Mouse (Mus musculus): Measurements from ENCODE around the gene Ier3. TPM values are rescaled to one million over a fixed set of nuclear protein-coding genes. Genes with fewer than 3 reads are reported as not detected.
A peak's percentile ranks its signal among the peaks of the same experiment; 100 is the strongest.

The Ier3 gene
- polyA plus RNA-seq, 1 experiment: 5.1 TPM

DNA sequence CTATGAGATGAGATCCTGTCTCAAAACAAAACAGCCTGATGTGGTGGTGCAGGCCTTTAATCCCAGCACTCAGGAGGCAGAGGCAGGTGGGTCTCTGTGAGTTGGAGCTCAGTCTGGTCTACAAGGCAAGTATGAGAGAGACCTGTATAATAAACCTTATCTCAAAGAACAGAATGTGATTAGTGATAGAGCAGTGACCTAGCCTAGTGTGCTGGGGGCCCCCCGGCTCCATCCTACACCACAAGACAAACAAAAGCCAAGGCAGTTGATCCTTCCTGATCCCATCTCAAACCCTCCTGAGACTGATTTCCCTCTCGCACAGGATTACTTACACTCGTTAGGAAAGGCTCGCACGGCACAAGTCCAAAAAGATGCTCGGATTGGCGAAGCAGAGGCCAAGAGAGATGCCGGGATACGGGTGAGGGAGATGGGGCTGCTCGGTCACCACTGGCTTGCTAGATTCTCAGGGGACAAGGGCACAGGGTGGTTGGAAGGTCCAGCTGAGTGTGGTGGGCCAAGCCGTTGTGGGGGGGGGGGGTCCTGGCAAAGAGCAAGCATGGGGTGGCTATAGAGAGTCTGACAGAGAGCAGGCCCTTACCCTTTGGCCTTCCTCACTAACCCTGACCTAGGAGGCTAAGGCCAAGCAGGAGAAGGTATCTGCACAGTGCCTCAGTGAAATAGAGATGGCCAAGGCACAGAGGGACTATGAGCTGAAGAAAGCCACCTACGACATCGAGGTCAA, 3.8 kb downstream of the Ier3 start:
- TF ChIP-seq POLR2A (IDR thresholded peaks at IDR 0.05; ENCODE audit: borderline replicate concordance, extremely low read depth, insufficient read depth, insufficient read length, poor library complexity, severe bottlenecking) (no peak), CTCF (IDR thresholded peaks at IDR 0.05; ENCODE audit: borderline replicate concordance, extremely low read depth, insufficient read depth, insufficient read length) (no peak)
- DNase-seq (ENCODE audit: low read depth): no peak

DNA sequence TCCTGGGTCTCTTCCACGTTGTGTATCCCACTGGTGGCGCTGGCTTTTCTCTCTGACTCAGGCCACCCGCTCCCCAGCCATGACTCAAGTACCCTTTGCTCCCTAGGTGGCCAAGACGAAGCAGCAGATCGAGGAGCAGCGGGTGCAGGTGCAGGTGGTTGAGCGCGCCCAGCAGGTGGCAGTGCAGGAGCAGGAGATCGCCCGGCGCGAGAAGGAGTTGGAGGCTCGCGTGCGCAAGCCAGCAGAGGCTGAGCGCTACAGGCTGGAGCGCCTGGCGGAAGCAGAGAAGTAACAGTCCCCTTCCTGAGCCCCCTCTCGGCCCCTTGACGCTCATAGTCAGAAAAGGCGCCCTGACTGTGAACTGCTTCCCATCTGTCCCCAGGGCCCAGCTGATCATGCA, 8.3 kb downstream of the Ier3 start:
- TF ChIP-seq CTCF (IDR thresholded peaks at IDR 0.05; ENCODE audit: borderline replicate concordance, extremely low read depth, insufficient read depth, insufficient read length) (peak; percentile 89), POLR2A (IDR thresholded peaks at IDR 0.05; ENCODE audit: borderline replicate concordance, extremely low read depth, insufficient read depth, insufficient read length, poor library complexity, severe bottlenecking) (no peak)
- DNase-seq (ENCODE audit: low read depth): peak; percentile 89

DNA sequence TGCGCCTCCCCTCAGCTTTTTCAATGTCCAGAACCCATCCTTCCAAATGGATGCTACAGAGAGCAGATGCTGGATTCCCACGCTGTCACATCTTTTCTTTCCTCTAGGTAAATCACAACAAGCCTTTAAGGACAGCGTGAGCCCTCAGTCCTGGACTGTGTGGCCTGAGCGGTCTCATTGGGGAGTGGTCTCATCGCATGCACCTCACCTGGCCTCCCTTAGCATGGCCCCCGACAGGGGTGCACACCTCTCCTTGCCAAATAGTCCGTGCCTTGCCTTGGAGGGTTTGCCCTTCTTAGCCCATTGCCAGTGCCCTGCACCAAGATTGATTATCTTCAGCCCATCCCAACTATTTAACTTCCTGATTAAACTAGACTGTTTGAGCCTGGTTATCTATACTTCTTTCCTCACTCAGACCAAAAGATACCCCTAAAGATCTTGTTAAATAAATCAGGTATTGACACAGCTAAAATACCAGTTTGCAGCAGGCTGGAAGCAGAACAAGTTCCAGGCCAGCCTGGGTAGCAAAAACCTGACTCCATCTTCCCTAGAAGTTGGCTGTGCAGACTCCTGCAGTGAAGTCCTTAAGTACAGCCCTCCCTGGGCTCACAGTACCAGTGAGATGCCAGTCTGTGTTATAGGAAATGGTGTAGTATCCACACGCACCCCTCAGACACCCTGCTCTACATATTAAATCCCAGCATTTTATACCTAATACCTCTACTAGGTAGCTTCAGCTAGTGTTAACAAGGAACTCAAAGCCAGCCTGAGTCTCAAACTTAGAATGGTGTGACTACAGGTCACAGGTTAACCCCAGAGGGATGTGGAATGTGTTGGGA, 11.1 kb downstream of the Ier3 start:
- no peak for DNase-seq (ENCODE audit: low read depth)
- no peak for TF ChIP-seq POLR2A (IDR thresholded peaks at IDR 0.05; ENCODE audit: borderline replicate concordance, extremely low read depth, insufficient read depth, insufficient read length, poor library complexity, severe bottlenecking)
- no peak for TF ChIP-seq CTCF (IDR thresholded peaks at IDR 0.05; ENCODE audit: borderline replicate concordance, extremely low read depth, insufficient read depth, insufficient read length)

DNA sequence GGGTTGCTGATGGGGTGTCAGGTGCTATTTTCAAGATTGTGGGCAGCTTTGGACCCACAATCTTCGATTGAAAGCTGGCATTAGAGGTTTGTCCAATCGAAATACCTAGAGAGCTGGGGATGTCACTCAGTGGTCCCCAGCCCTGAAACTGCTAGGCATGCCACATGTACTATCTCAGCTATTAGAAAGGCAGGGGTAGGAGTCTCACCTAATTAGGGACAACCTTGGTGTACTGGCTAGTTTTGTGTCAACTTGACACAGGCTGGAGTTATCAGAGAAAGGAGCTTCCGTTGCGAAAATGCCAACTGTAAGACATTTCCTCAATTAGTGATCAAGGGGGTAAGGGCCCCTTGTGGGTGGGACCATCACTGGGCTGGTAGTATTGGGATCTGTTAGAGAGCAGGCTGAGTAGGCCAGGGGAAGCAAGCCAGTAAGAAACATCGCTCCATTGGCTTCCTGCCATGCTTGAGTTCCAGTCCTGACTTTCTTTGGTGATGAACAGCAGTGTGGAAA, 11.8 kb downstream of the Ier3 start:
- DNase-seq (ENCODE audit: low read depth): no peak
- no peak for TF ChIP-seq POLR2A (IDR thresholded peaks at IDR 0.05; ENCODE audit: borderline replicate concordance, extremely low read depth, insufficient read depth, insufficient read length, poor library complexity, severe bottlenecking)

DNA sequence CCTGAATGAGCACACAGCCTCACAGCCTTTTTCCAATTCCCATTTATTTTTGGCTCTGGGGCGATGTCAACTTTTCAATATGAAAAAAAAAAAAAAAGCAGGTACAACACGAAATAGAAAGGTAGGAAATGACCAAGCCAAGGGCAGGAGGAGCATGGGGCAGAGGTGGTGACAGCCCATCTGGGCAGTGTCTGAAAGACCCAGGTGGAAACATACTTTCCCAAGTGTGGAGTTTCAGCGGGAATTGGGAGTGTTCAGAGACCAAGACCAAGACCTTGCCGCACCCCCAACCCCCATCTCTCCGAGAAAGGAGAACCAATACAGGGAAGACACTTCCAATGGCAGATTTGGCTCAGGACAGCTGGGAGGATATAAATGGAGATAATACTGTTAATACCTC, 12.4 kb downstream of the Ier3 start:
- no peak for DNase-seq (ENCODE audit: low read depth)
- TF ChIP-seq CTCF (IDR thresholded peaks at IDR 0.05; ENCODE audit: borderline replicate concordance, extremely low read depth, insufficient read depth, insufficient read length) (no peak), POLR2A (IDR thresholded peaks at IDR 0.05; ENCODE audit: borderline replicate concordance, extremely low read depth, insufficient read depth, insufficient read length, poor library complexity, severe bottlenecking) (no peak)

DNA sequence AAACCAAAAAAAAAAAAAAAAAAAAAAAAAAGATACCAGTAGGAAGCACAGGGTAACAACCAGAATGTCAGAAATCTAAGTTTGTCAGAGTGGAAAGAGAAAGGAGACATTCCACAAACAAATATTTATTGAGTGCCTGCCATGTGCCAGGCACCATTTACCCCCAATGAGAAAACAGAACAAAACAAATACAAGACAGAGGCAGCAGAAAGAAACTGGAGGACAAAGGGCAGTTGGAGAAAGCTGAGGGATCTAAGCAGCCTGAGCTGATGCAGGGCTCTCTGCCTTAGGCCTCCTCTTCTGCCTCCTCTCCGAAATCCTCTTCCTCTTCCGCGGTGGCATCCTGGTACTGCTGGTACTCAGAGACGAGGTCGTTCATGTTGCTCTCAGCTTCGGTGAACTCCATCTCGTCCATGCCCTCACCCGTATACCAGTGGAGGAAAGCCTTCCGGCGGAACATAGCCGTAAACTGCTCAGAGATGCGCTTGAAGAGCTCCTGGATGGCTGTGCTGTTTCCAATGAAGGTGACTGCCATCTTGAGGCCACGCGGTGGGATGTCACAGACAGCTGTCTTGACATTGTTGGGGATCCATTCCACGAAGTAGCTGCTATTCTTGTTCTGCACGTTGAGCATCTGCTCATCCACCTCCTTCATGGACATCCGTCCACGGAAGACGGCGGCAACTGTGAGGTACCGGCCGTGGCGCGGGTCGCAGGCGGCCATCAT, 13.4 kb downstream of the Ier3 start:
- peak; percentile 41 for DNase-seq (ENCODE audit: low read depth)
- TF ChIP-seq POLR2A (IDR thresholded peaks at IDR 0.05; ENCODE audit: borderline replicate concordance, extremely low read depth, insufficient read depth, insufficient read length, poor library complexity, severe bottlenecking): no peak
- TF ChIP-seq CTCF (IDR thresholded peaks at IDR 0.05; ENCODE audit: borderline replicate concordance, extremely low read depth, insufficient read depth, insufficient read length): peak; percentile 7; the same call in 1 of the 2 replicates

DNA sequence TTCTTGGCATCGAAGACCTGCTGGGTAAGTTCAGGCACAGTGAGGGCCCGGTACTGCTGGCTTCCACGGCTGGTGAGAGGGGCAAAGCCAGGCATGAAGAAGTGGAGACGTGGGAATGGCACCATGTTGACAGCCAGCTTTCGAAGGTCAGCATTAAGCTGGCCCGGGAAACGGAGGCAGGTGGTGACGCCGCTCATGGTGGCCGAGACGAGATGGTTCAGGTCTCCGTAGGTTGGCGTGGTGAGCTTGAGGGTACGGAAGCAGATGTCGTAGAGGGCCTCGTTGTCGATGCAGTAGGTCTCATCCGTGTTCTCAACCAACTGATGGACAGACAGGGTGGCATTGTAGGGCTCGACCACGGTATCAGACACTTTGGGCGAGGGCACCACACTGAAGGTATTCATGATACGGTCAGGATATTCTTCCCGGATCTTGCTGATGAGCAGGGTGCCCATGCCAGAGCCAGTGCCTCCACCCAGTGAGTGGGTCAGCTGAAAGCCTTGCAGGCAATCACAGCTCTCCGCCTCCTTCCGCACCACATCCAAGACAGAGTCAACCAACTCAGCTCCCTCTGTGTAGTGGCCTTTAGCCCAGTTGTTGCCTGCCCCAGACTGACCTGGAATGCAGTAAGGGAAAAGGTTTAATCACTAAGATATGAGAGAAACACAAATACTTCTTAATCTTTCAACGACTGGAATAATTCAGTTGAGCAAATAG, 14.1 kb downstream of the Ier3 start:
- DNase-seq (ENCODE audit: low read depth): no peak

DNA sequence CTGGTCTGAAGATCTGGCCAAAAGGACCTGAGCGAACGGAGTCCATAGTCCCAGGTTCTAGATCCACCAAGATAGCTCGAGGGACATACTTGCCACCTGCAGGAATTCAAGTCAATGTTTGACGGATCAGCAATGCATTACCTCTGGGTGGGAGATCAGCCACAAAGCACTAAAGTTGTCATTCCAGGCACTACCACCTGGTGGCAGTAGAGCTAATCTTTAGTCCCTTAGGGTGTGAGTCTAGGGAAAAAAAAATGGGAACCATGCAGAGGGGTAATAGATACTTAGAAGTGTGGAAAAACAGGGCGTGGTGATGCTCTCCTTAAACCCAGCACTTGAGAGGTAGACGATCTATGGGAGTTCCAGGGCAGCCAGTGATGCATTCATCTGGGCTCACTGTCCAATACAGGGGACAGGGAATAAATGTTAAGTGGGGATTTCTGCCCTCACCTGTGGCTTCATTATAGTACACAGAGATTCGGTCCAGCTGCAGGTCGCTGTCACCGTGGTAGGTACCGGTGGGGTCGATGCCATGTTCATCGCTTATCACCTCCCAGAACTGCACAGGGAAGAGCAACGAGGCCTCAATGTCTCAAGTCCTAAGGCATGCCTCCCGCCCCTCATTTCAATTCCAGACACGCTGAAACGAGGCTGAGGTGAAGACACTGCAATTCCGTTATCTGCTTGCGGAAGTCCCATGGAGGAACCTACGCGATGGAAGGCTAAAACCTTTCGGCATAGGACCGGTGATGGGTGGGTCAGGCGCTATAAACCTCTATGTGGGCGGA, 14.9 kb downstream of the Ier3 start:
- peak; percentile 93 for DNase-seq (ENCODE audit: low read depth)
- no peak for TF ChIP-seq POLR2A (IDR thresholded peaks at IDR 0.05; ENCODE audit: borderline replicate concordance, extremely low read depth, insufficient read depth, insufficient read length, poor library complexity, severe bottlenecking)
- peak; percentile 72; the same call in 1 of the 2 replicates for TF ChIP-seq CTCF (IDR thresholded peaks at IDR 0.05; ENCODE audit: borderline replicate concordance, extremely low read depth, insufficient read depth, insufficient read length)

More for the DNA sequence above, 14.1 kb downstream of the Ier3 start:
- no peak for TF ChIP-seq POLR2A (IDR thresholded peaks at IDR 0.05; ENCODE audit: borderline replicate concordance, extremely low read depth, insufficient read depth, insufficient read length, poor library complexity, severe bottlenecking)
- TF ChIP-seq CTCF (IDR thresholded peaks at IDR 0.05; ENCODE audit: borderline replicate concordance, extremely low read depth, insufficient read depth, insufficient read length): no peak

DNA sequence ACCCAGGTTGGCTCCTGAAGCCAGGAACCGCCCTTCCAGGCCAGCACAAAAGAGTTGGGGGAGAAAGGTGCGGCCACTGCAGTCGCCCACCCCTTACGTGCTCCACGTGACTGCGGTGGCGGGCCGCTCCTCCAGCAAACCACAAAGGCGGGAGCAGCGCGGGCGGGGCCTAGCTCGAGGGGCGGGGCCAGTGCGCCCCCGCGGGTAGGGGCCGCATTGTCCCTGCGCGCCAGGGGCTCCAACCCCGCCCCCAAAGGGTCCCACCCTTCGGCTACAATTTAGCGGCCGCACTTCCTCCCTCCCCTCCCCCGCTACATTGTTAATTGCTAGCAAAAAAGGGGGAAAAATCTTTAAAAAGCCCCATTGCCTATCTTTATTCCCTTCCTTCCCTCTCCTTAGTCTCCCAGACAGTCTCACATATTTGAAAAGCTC, 15.5 kb downstream of the Ier3 start:
- peak; percentile 96 for DNase-seq (ENCODE audit: low read depth)
- TF ChIP-seq POLR2A (IDR thresholded peaks at IDR 0.05; ENCODE audit: borderline replicate concordance, extremely low read depth, insufficient read depth, insufficient read length, poor library complexity, severe bottlenecking) (0 out of 2 replicates have a peak, but pooled peaks have one; percentile 24), CTCF (IDR thresholded peaks at IDR 0.05; ENCODE audit: borderline replicate concordance, extremely low read depth, insufficient read depth, insufficient read length) (no peak)

DNA sequence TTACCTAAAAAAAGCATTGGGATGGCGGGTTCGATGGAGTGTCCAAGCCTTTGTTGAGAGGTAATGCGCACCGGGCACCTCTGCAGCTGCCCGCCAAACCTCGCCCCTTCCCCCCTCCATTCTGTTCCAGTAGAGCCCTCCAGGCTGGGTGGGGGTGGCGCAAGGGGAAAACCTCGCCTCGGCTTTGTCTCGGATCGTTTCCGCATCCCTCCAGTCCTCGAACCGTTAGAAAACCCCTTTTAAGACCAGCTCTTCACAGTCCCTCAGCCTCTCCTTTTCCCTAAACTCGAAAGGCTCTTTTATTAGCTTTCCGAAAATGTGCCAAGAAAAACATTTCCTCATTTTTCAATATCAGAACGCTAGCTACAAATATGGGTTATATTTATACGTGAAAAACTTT, 16.0 kb downstream of the Ier3 start:
- peak; percentile 71 for DNase-seq (ENCODE audit: low read depth)
- TF ChIP-seq POLR2A (IDR thresholded peaks at IDR 0.05; ENCODE audit: borderline replicate concordance, extremely low read depth, insufficient read depth, insufficient read length, poor library complexity, severe bottlenecking): no peak
- TF ChIP-seq CTCF (IDR thresholded peaks at IDR 0.05; ENCODE audit: borderline replicate concordance, extremely low read depth, insufficient read depth, insufficient read length): no peak
